Mouse (Mus musculus): ENCODE results near the gene Ppie.
A peak's percentile ranks its signal among the peaks of the same experiment; 100 is the strongest.
"Not testable (repeated sequence)": the region's sequence is repeated elsewhere in the genome, so short reads cannot be mapped to it uniquely, and the experiment has no call there.

Gene Ppie

DNA sequence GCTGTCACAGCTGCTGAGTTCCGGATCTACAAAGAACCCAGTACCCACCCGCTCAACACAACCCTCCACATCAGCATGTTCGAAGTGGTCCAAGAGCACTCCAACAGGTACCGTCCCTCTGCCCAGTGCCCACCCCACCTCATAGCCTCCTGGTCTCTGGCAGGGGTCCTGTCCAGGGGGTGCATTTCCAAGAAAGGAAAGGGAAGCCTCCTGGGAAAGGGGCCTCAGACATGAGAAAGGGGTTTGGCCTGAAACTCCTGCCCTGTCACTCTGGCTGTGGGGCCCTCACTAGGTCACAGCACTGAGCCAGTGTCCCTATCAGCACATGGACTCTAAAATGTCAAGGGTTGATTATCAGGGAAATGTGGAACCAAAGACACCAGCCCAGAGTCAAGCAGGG, 25.1 kb downstream of the Ppie start:
- DNase-seq (ENCODE audit: low spot score) = not testable (repeated sequence)

DNA sequence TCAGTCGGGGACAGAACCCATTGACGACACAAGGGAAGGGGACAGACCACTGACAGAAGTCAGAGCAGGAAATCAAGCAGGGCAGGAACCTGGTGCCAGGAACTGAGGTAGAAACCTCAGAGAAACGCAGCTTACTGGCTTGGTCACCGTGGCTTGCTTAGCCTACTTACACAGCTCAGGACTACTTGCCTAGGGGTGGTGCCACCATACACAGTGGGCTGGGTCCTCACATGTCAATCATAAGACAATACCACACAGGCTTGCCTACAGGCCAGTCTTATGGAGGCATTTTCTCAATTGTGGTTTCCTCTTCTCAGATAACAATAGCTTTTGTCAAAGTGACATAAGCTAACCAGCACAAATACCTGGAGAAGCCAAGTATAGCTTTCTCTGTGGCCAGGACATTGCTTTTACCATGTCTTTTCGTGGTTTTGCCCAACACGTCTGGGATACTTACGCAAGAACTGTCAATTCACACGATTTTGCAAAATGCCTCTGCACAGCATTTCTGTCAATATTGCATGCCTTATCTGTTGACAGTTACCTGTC, 27.5 kb downstream of the Ppie start:
- DNase-seq (ENCODE audit: low spot score) = no peak

DNA sequence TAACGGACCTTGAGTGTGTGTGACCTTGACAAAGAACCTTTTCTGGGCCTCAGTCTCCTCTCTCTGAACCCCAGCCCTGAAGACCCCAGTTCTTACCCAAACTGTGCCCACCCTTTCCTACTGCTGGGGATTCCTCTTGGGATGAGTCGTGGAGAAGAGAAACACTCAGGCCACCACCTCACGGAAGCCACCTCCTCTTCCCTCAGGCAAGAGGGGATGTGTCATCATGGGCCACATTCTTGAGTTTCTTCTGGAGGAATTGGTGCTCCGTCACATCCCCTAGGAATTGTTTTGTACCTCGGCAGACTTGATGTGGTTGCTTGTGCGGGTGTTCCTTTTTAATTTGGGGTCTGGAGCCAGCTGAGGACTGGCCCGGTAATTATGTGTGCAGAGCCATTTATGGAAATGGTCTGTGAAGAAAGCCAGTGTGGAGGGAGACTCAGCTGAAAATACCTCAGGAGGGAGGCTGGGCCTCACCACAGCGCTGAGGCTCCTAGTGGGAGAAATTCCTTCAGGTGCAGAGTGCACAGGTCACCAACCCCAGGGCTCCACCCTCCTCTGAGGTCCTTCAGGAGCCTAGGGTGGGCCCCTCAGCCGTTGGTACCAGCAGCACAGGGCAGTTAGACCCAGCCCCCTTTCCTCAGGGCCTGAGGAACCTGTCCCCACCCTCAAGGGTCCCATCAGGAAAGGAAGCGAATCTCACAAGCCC, 28.3 kb downstream of the Ppie start:
- not testable (repeated sequence) for DNase-seq (ENCODE audit: low spot score)

DNA sequence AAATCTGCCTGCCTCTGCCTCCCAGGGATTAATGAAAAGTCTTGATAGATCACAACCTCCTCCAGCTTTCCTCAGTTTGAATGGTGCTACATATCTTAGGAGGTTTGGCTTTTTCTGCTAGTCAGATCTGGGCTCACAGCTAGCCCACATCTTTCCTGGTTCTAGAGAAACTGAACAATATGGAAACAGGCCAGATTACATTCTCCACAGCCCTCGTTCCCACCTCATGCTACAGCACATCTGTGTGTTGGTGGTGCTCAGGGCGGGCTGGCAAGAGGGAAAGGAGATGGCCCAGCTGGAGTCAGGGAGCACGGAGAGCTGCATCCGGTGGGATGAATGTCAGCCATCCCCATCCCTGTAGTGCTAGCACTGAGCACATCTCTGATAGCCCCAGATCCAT, 29.0 kb downstream of the Ppie start:
- DNase-seq (ENCODE audit: low spot score) = no peak

DNA sequence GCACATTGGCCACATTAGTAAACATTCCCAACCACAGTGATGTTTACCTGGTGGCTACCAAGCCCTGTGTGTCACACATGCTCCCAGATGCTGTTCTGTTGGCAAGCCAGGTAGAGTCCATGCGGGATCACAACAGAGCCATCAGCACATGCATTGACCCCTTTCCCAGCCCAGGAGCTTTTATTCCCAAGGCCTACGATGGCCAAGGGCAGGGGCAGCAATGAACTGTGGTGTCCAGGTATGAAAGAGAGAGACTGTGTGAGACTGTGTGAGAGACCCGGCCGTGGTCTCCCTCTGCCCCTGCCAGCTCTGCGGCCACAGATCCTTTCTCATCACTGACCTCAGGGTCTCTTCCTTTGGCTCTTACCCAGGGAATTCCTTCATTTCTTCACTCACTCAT, 31.7 kb downstream of the Ppie start:
- no peak for DNase-seq (ENCODE audit: low spot score)

DNA sequence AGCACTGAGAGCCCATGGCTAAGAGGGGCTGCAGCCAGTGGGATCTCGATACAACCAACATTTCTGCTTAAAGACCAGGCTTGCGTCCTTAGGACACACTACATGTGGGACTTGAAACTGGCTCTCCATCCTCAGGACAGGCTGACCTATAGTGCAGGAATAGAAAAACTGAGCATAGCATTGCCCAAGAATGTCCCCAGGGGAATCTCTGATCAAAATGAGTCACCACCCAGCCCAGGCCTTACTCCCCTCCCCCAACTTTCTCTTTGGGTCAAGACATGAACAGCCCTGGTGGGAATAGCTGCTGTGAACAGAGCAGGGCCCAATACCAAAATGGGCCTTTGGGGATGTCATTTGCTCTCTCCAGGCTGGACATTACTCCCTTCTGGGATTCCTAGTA, 32.9 kb downstream of the Ppie start:
- DNase-seq (ENCODE audit: low spot score) = no peak

DNA sequence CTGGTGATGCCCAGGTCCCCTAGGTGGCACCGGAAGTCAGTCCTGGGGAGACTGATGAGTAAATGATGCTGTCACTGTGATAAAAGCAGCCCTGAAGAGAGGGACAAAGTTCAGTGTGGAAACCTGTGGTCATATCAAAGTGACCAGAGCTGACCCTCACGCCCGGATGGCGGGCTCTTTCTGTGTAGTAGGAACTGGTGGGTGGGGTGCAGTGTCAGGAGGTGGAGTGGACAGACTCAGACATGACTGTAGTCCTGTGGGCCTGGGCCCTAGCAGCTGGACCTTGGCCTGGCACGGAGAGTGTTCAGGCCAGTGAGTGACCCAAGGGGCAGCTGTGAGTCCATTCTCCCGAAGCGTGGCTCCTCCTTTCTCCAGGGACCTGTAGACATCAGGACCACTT, 33.8 kb downstream of the Ppie start:
- DNase-seq (ENCODE audit: low spot score) = not testable (repeated sequence)

DNA sequence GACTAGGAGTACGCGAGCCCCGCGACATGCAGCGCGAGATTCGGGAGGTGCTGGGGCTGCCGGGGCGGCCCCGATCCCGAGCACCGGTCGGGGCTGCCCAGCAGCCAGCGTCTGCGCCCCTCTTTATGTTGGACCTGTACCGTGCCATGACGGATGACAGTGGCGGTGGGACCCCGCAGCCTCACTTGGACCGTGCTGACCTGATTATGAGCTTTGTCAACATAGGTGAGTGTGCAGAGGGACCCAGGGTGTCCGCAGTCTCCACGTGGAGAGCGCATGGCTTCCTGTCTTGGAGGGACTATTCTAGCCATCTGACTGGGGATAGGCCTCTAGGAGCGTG, 34.3 kb downstream of the Ppie start:
- DNase-seq (ENCODE audit: low spot score) = no peak

DNA sequence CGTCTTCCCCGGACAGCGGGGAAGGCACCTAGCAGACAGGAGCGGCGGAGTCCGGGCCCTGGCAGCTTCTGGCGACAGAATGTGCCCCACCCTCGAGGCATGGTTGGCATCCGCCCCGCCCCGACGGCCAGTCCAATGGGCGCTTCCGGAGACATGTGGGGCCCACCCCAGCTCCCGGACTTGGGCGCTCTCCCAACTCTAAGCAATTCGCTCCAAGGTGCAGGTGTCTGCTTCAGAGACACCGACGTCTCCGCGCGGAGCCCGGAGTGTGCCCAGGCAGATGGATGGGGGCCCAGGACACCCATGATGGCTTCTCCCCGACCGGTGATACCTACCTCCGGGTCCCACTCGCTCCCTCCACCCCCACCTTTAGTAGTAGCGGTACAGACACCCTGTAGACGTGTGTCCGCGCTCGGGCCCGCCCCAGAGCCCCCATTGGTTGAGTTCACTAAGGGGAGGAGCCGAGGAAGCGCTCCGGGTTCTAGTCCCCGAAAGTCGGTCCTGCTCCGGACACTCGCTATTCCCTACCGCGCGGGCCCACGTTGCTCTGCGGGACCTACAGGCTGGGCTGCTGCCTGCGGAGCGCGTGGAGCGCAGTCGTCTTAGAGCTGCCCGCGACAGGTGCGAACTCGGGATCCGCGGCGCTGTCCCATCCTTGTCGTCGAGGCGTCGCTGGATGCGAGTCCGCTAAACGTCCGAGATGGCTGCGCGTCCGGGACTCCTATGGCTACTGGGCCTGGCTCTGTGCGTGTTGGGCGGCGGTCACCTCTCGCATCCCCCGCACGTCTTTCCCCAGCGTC, 34.9 kb downstream of the Ppie start, which contains the start of gene Bmp8b:
TSS of gene Bmp8b (plus strand) at position 515 of the 800 bp plus-strand sequence.
- DNase-seq (ENCODE audit: low spot score) = no peak

DNA sequence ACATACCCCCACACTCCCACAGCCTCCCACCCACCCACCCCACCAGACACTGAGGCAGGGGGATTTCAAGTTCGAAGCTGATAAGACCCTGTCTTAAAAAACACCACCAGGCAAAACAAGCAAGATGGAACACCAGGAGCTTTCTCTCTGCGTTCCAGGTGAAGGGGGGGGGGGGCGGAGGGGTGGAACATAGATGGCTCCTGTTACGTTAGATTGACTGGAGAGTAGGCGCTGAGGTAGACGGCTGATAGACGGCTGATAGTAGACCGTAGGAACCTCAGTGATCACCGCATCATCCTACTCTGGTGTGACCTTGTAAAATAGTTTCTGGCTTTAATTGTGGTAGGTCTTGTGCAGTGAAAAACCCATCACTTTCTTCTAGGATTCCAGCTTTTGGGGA, 45.9 kb downstream of the Ppie start:
- DNase-seq (ENCODE audit: low spot score) = no peak

DNA sequence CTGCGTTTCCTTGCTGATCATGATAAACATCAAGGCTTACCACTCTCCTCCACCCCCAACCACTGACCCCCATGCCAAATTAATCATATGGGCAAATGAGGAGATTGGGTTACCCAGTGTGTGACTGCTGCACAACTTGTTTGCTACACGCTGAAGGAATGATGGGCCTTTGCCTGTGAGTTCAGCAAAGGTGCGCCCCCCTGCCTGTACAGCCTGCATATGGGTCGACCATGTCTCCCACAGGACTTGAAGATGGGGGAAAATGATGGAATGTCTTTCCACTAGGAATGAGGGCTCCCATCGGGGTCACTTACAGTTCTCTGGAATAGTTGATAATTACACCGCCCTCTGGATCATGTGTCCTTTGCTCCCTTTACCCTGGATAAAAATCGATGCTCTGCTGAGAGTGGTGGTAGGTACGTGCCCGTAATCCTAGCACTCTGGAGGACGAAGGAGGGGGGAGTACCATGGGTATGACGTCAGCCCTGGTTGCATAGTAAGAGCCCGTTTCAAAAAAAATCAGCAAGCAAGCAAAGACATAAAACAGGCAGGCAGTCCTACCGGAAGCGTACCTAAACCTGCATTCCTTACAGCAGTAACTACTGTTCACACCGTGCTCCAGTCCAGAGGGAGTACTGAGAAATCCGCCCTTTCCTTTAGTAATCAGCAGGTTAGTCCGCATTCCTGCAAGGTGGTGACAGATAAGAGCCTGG, 46.5 kb downstream of the Ppie start:
- no peak for DNase-seq (ENCODE audit: low spot score)

DNA sequence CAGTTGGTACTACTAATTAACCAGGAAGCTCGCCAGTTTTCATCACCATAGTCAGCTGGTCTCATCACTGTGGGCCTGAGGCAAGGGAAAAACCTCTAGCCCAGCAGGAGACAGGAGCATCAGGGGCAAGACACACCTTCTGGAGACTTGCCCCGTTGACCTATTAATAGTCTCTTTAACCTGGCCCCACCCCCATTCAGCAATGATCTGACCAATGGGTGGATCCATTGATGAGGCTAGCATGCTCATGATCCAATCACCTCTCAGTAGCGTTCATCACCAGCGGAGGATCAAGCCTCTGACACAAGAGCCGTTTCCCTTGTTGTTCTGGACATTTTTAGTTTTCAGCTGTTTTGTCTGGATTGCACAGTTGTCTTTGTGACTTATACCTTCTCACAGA, 47.1 kb downstream of the Ppie start:
- no peak for DNase-seq (ENCODE audit: low spot score)

DNA sequence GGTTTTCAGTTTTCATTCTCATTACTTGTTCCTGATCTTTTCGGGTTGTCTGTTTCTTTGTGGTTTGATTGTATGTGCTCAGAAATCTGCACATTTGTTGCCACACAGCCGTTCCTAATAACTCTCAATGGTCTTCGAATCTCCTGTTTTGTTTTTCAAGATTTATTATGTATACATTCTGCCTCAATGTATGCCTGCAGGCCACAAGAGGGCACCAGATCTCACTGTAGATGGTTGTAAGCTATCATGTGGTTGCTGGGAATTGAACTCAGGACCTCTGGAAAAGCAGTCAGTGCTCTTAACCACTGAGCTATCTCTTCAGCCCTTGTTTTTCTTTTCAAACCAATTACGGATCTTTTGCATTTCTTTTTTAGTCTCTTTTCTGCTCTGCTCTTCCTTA, 53.4 kb downstream of the Ppie start:
- DNase-seq (ENCODE audit: low spot score) = no peak

DNA sequence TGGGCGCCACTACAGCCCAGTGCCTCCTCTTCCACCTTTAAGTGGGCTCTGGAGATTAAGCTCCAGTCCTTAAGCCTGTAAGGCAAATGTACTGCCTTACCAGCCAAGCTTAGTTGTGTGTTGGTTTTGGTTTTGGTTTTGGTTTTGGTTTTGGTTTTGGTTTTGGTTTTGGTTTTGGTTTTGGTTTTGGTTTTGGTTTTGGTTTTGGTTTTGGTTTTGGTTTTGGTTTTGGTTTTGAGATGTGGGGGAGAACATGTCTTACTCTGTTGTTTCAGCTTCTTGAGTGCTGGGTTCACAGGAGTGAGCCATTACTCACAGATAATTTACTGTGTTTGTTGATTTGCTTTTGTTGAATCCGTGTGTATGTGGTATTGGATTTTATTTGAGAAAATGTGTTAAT, 54.5 kb downstream of the Ppie start:
- DNase-seq (ENCODE audit: low spot score) = no peak

DNA sequence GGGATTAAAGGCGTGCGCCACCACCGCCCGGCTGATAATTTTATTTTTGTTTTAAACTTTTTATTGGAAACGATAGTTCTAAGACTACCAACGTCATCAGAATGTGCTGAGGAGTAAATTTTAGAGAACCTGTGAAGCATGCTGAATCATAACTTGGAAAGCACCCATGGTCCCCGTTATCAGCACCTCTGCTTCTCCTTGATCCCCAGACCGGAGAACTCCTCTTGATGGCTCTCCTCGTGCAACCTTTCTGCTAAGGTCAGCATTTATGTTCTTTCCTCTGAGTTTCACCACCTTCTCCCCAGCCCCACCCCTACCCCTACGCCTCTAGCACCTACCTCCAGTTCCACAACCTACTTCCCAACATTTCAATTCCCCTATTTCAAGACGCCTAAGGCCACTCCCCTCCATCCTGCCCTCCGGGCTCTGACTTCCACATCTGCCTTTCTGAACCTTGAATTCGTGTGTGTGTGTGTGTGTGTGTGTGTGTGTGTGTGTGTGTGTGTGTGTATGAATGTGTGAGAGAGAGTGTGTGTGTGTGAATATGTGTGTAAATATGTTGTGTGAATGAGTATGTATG, 56.3 kb downstream of the Ppie start:
- DNase-seq (ENCODE audit: low spot score) = no peak

DNA sequence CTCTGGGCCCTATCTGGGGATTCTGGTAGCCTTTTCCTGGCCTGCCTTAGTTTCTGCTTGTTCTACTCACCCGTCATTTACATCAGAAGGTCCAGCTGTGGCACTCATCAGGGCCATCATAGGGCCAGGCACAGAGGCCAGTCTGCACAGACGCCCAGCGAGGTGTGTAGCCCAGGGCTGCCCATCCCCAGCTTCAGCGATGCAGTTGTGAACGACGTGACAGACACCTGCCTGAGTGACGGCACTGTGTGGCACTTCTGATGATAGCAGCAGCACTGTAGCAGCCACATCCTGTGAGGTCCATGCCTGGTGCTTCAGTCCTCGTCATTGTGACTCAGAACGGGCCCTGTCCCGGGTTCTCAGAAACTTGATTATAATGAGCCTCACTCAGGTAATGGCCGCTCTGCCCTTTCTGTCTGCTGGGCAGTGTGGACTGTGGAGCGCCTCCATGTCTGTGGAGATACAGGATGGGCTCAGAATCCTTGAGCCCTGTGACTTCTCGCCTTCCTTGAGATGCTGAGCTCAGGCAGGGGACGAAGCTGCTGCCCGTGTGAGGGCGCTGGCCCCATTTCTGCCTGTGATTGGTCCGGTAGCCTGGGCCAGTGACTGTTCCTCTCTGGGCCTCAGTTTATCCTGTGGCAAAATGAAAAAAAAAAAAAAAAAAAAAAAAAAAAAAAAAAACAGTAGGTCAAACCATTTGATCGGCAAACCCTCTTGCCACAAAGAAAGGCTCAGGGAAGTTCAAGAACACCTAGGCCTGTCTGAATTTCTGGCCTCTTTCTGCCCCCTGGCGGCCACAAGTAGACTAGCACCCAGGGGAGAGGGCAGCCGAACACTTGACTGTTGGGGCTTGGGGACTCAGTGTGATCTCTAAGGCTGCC, 57.2 kb downstream of the Ppie start:
- DNase-seq (ENCODE audit: low spot score) = peak; percentile 61

DNA sequence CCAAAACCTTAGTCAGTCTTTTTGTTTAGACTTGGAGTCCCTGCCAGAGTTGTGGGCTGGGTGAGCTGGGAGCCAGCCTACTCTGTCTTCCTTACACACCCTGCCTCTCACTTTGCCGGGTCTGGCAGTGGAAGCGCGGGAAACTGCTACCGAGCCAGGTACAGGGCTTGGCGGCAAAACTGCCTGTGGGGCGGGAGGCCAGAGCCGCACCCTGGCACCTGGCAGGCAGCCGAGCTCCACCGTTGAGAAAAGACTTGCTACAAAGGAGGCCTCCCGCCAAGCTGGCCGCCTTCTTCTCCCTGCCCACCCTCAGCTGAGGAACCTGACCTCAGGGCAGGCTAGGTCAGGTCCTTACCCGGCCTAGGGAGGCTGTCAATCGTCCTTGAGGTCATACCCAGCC, 59.0 kb downstream of the Ppie start:
- DNase-seq (ENCODE audit: low spot score) = peak; percentile 70

DNA sequence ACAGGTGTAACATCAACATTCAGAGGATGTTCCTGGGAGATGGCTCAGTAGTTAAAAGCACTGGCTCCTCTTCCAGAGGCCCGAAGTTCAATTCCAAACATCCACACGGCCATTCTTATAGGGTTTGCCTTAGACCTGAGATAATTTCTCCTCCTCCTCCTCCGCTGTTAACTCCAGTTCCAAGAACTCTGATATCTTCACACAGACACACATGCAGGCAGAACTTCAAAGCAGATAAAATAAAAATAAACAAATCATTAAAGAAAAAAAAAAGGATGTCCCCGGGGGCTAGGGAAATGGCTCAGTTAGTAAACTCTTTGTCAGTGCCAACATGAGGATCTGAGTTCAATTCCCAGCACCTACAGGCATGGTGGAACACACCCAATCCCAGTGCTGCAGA, 61.5 kb downstream of the Ppie start:
- DNase-seq (ENCODE audit: low spot score) = no peak

Data from ovary, postnatal 14 days (tissue).